Mouse (Mus musculus): ENCODE results near the gene Lmo7.

DNA sequence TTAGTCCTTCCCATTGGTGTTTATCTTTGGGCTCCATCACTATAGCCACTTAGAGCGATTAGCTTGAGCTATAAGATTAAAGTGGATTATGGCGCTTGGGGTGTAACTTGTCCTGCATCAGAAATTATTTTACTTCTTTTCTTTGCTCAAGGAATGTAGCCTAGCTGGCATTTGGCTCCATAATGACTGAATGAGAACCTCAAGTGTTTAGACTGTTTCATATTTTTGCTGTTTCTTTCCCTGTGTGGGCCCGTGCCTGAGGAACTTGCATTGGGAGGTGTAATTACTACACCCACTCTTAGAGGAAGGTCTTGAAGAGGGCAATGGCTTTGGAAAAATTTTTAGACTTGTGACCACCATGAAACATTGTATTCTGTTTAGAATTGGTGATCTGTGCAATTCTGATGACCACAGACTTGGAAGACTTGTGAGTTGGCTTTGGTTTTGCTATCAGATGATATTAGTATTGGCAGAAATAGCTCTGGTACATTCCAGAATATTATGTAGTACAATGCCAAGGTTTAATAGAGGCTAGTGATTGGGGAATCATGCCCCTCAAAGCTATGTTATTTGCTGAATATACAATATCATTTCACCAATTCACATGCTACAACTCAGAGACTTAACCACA lies 54.7 kb downstream of the Lmo7 start:
- TF ChIP-seq HCFC1 (IDR thresholded peaks at IDR 0.05; ENCODE audit: borderline replicate concordance, insufficient read depth, low read length) (no peak), CHD2 (IDR thresholded peaks at IDR 0.05; ENCODE audit: low read depth, low read length) (no peak)
